Mouse (Mus musculus): ENCODE data around the gene Scn1b. TPM values are rescaled to one million over a fixed set of nuclear protein-coding genes. Genes with fewer than 3 reads are reported as not detected.

Gene Scn1b
- total and polyA plus RNA-seq, 3 experiments = 0.30 TPM; not detected in 2

GRCm38 (mm10) chr7:31118486-31118885 lies 8.3 kb downstream of the Scn1b start:
- Histone ChIP-seq H3K4me1 (ENCODE audit: control insufficient read depth in 1 of 2, insufficient read depth in 2 of 2) (peaks cover 17 to 33% of the 10 kb centered on the region in 2 experiments), H3K27ac (ENCODE audit: insufficient read depth, low read depth) (no peak overlapping the region), H3K4me2 (ENCODE audit: insufficient read depth, low read depth, poor library complexity, severe bottlenecking) (no peak overlapping the region), H3K79me2 (replicated peaks; ENCODE audit: control insufficient read depth, extremely low read depth, insufficient read depth, poor library complexity, severe bottlenecking) (no peaks in the 10 kb centered on the region), H3K36me3 (replicated peaks in 1 of 2; ENCODE audit: control insufficient read depth in 1 of 2, insufficient read depth in 1 of 2, low read length in 1 of 2) (no peaks in the 10 kb centered on the region), H3K27me3 (replicated peaks) (no peaks in the 10 kb centered on the region), H3K4me3 (replicated peaks in 1 of 3; ENCODE audit: low read depth in 2 of 3, low read length in 2 of 3, poor library complexity in 1 of 3) (no peak overlapping the region), H3K9ac (ENCODE audit: insufficient read depth, low read depth) (no peak overlapping the region), H3K9me3 (replicated peaks; ENCODE audit: low read length) (no peaks in the 10 kb centered on the region)
- dilution Hi-C loops (cut with MboI; ENCODE audit: extremely low pct_ligation_motif_present, extremely low pct_unique_long_range_greater_than_20kb, low sequenced_read_pairs) (no loop called here), in situ Hi-C loops (cut with MboI; ENCODE audit: low pct_ligation_motif_present, low pct_unique_long_range_greater_than_20kb, low sequenced_read_pairs) (no loop called here)
- TF ChIP-seq ELF1 (IDR thresholded peaks at IDR 0.05; ENCODE audit: low read depth, low read length) = no peak
- TF ChIP-seq SIN3A (IDR thresholded peaks at IDR 0.05; ENCODE audit: low read length) = no peak
- TF ChIP-seq CHD2 (IDR thresholded peaks at IDR 0.05; ENCODE audit: low read length) = no peak
- TF ChIP-seq E2F4 (IDR thresholded peaks at IDR 0.05; ENCODE audit: insufficient replicate concordance, low read depth, low read length) = no peak
- TF ChIP-seq SMC3 (IDR thresholded peaks at IDR 0.05; ENCODE audit: low read depth, low read length) = no peak
- TF ChIP-seq EP300 (IDR thresholded peaks at IDR 0.05; ENCODE audit: low read length) = no peak
- TF ChIP-seq ZKSCAN1 (IDR thresholded peaks at IDR 0.05; ENCODE audit: borderline replicate concordance, low read depth, low read length) = no peak
- no peak for TF ChIP-seq NRF1 (IDR thresholded peaks at IDR 0.05; ENCODE audit: low read depth, low read length)
- no peak for TF ChIP-seq POLR2A (IDR thresholded peaks at IDR 0.05; ENCODE audit: low read depth, low read length)
- no peak for TF ChIP-seq RAD21 (IDR thresholded peaks at IDR 0.05; ENCODE audit: low read depth, low read length)
- TF ChIP-seq USF1 (IDR thresholded peaks at IDR 0.05; ENCODE audit: low read depth, low read length) = no peak
- no peak for TF ChIP-seq UBTF (IDR thresholded peaks at IDR 0.05; ENCODE audit: low read depth, low read length)
- no peak for DNase-seq (ENCODE audit: extremely low read depth)

- in situ Hi-C loops (cut with MboI; ENCODE audit: low pct_ligation_motif_present, low pct_unique_long_range_greater_than_20kb, low sequenced_read_pairs) = no loop called here
- Histone ChIP-seq H3K27me3 (replicated peaks) (no peaks in the 10 kb centered on the region), H3K4me1 (ENCODE audit: control insufficient read depth in 1 of 2, insufficient read depth in 2 of 2) (peaks cover 20 to 37% of the 10 kb centered on the region in 2 experiments), H3K79me2 (replicated peaks; ENCODE audit: control insufficient read depth, extremely low read depth, insufficient read depth, poor library complexity, severe bottlenecking) (no peaks in the 10 kb centered on the region), H3K4me3 (replicated peaks in 1 of 3; ENCODE audit: low read depth in 2 of 3, low read length in 2 of 3, poor library complexity in 1 of 3) (no peak overlapping the region), H3K4me2 (ENCODE audit: insufficient read depth, low read depth, poor library complexity, severe bottlenecking) (no peak overlapping the region), H3K9me3 (replicated peaks; ENCODE audit: low read length) (no peaks in the 10 kb centered on the region), H3K36me3 (replicated peaks in 1 of 2; ENCODE audit: control insufficient read depth in 1 of 2, insufficient read depth in 1 of 2, low read length in 1 of 2) (no peaks in the 10 kb centered on the region), H3K9ac (ENCODE audit: insufficient read depth, low read depth) (no peak overlapping the region), H3K27ac (ENCODE audit: insufficient read depth, low read depth) (no peak overlapping the region)
- dilution Hi-C loops (cut with MboI; ENCODE audit: extremely low pct_ligation_motif_present, extremely low pct_unique_long_range_greater_than_20kb, low sequenced_read_pairs) = no loop called here
- DNase-seq (ENCODE audit: extremely low read depth) = no peak
- TF ChIP-seq MEF2A (IDR thresholded peaks at IDR 0.05; ENCODE audit: borderline replicate concordance, low read depth, low read length) = no peak
- no peak for TF ChIP-seq RCOR1 (conservative IDR thresholded peaks at IDR 0.05; ENCODE audit: low read depth, low read length)
- TF ChIP-seq USF1 (IDR thresholded peaks at IDR 0.05; ENCODE audit: low read depth, low read length) = no peak
- TF ChIP-seq TBP (conservative IDR thresholded peaks at IDR 0.05; ENCODE audit: low read depth, low read length) = no peak
- no peak for TF ChIP-seq RAD21 (IDR thresholded peaks at IDR 0.05; ENCODE audit: low read depth, low read length)
- no peak for TF ChIP-seq ZKSCAN1 (IDR thresholded peaks at IDR 0.05; ENCODE audit: borderline replicate concordance, low read depth, low read length)
- no peak for TF ChIP-seq GABPA (IDR thresholded peaks at IDR 0.05; ENCODE audit: insufficient replicate concordance, low read depth, low read length)
- TF ChIP-seq MAX (IDR thresholded peaks at IDR 0.05; ENCODE audit: low read length) = no peak
Observed at GRCm38 (mm10) chr7:31117465-31117864, 9.3 kb downstream of the Scn1b start.
